Mouse (Mus musculus) liver, adult 2 months (tissue): ENCODE measurements around the gene Nme4. TPM values are rescaled to one million over a fixed set of nuclear protein-coding genes. Genes with fewer than 3 reads are reported as not detected.

Experiments used
- DNase-seq: peaks from one replicate; pipeline ENCODE4 v3.0.0-alpha.2; 2011; ENCODE audit warnings: low read depth, low spot score; ENCODE audit errors: extremely low read depth
- H3K27ac ChIP-seq: fragments of 200-500 bp; replicated peaks from 2 replicates; pipeline ENCODE4 v1.5.1; 2012; ENCODE audit warnings: low read depth, mild to moderate bottlenecking, control low read depth, inconsistent platforms, low read length; ENCODE audit not compliant: insufficient read depth
- H3K27me3 ChIP-seq: fragments of 200-500 bp; 2 replicates; pipeline ENCODE4 v1.6.1; 2012; ENCODE audit warnings: mild to moderate bottlenecking, moderate library complexity, low read length, inconsistent platforms; ENCODE audit not compliant: control insufficient read depth, insufficient read depth
- H3K36me3 ChIP-seq: fragments of 200-500 bp; 2 replicates; pipeline ENCODE4 v1.6.1; 2012; ENCODE audit warnings: low read length, inconsistent platforms; ENCODE audit not compliant: control insufficient read depth, insufficient read depth
- H3K4me1 ChIP-seq: fragments of 200-500 bp; 2 replicates; pipeline ENCODE4 v1.6.1; 2011; ENCODE audit warnings: low read length; ENCODE audit not compliant: control insufficient read depth, insufficient read depth
- H3K4me3 ChIP-seq: fragments of 200-500 bp; 2 replicates; pipeline ENCODE4 v1.5.1; 2011; ENCODE audit warnings: low read depth, mild to moderate bottlenecking, control low read depth, low read length, moderate library complexity; ENCODE audit not compliant: insufficient read depth
- H3K79me2 ChIP-seq: fragments of 200-500 bp; 2 replicates; pipeline ENCODE4 v1.6.1; 2012; ENCODE audit warnings: inconsistent platforms, mild to moderate bottlenecking, low read length, moderate library complexity; ENCODE audit not compliant: control insufficient read depth, insufficient read depth
- H3K9ac ChIP-seq: fragments of 200-500 bp; 2 replicates; pipeline ENCODE4 v1.6.1; 2012; ENCODE audit warnings: low read depth, mild to moderate bottlenecking, control low read depth, inconsistent platforms, low read length
- CTCF ChIP-seq: fragments of 200-500 bp; IDR thresholded peaks from 2 replicates; pipeline ENCODE4 v1.5.1; 2011; ENCODE audit warnings: low read depth, low read length, control low read depth
- POLR2A ChIP-seq: fragments of 200-500 bp; IDR thresholded peaks from 2 replicates; pipeline ENCODE4 v1.6.1; 2011; ENCODE audit warnings: low read length, control low read depth; ENCODE audit not compliant: insufficient read depth; ENCODE audit errors: extremely low read depth
- WGBS: fragments of 180-500 bp; shearing (Covaris S2); methylation state at CpG from one replicate; pipeline ENCODE4 v1.1.7; 2018; 5-methylcytosine and 5-hydroxymethylcytosine counted together
- polyA plus RNA-seq: library from polyadenylated mRNA; depleted of rRNA; stranded (reverse); fragments of >200 nt; gene quantifications from 2 replicates; pipeline ENCODE4 v1.2.3, GENCODE M21; 2012
- total RNA-seq: library from RNA; depleted of rRNA; stranded (reverse); fragments of >200 nt; gene quantifications from 2 replicates; pipeline ENCODE4 v1.2.3, GENCODE M21; 2014

Nme4 gene
- total and polyA plus RNA-seq, 2 experiments: 7.0 to 8.7 TPM

DNA sequence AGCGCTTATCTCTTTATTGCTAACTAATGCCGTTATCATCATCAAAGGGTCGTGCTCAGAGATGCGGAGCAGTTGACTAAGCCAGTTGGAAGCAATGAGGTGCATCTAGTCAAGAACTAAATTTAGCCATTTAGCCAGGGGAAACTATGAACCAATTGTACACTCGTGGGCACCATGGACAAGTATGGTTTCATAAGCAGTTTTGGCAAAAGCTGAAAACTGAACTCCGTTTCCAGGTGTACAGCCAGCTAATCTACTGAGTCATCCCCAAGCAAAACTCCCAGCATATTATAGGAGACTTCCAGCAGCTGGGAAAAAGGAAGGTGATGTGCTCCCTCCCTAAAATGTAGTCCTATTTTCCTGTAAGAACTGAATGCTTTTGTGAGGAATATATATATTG, 25.3 kb downstream of the Nme4 start:
- H3K27ac ChIP-seq: no peak overlapping the region
- H3K27me3 ChIP-seq: no peaks in the 10 kb centered on the region
- no peak for TF ChIP-seq POLR2A
- TF ChIP-seq CTCF: no peak
- H3K4me1 ChIP-seq: peaks cover 23% of the 10 kb centered on the region
- H3K9ac ChIP-seq: no peak overlapping the region
- 22% methylated on average over 6 of the region's 6 CpGs for WGBS
- H3K36me3 ChIP-seq: no peaks in the 10 kb centered on the region
- DNase-seq: peak; percentile 55
- peaks cover 25% of the 10 kb centered on the region for H3K79me2 ChIP-seq
- no peak overlapping the region for H3K4me3 ChIP-seq

DNA sequence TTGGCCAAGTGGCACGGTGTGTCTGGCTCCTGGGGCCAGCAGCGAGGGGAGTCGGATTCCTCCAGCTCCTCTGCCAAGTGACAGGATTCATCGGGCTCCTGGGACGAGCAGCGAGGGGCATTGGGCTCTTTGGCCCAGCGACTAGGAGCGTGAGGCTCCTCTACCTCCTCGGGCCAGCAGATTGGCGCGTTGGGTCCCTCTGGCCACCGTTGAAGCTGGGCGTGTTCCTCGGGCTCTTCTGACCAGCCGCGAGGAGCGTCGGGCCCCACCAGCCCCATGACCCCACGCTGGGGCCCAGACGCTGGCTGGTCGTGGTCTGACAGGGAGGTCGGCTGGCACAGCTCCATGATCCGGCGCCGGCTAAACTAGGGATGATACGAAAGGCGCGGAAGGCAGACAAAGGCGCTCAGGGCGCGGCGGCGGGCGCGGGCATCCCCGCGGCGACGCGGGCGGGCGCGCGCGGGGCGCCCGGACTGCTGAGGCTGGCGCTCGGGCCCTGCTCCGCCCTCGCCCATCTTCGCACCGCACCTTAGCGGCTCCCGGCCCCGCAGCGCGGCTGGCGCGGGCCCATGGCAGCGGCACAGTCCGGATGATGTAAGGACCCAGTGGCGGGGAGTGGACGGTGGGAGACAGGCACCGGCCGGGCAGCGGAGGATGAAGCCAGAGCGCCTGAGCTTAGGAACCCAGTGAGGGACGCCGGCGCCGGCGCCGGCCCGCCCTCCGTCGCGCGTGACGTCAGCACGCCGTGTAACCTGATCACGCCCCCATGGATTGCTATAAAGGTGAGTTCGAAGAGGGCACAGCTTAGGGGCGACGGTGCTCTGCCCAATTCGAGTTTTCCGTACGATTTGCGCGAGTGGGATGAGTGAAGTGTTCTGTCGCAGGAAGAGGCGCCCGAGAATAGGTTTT, 26.3 kb downstream of the Nme4 start, which contains the start of gene Rab11fip3:
Rab11fip3 (minus strand) TSS at position 725 of the 909 bp plus-strand sequence.
- DNase-seq: peak; percentile 80
- Histone ChIP-seq H3K27ac (0 out of 2 replicates have a peak within 1 kb of the TSS, but pooled peaks have one; percentile 8), H3K36me3 (no peaks in the 10 kb centered on the region), H3K79me2 (peaks cover 25% of the 10 kb centered on the region), H3K9ac (peak within 1 kb of the TSS; percentile 81), H3K4me3 (peak within 1 kb of the TSS; percentile 83), H3K27me3 (no peaks in the 10 kb centered on the region), H3K4me1 (peaks cover 25% of the 10 kb centered on the region)
- TF ChIP-seq POLR2A (peak; percentile 92), CTCF (no peak)
- under 1% methylated on average over 94 of the region's 94 CpGs for WGBS

DNA sequence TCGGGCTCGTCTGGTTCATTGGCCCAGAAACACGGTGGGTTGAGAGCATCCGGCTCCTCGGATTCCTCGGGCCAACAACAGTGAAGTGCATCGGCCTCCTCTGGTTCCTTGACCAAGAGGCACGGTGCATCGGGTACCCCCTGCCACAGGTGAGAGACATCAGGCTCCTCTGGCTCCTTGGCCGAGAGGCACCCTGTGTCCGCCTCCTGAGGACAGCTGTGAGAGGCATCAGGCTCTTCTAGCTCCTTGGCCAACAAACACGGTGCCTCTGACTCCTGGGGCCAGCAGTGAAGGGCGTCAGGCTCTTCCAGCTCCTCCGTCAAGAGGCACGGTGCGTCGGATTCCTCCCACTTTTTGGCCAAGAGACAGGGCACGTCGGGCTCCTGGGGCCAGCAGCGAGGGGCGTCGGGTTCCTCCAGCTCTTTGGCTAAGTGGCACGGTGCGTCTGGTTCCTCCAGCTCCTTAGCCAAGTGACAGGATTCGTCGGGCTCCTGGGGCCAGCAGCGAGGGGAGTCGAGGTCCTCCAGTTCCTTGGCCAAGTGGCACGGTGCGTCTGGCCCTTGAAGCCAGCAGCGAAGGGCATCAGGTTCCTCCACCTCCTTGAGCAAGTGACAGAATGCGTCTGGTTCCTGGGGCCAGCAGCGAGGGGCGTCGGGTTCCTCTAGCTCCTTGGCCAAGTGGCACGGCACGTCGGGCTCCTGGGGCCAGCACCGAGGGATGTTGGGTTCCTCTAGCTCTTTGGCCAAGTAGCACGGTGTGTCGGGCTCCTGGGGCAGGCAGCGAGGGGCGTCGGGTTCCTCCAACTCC, 27.2 kb downstream of the Nme4 start:
- Histone ChIP-seq H3K4me1 (peaks cover 25% of the 10 kb centered on the region), H3K9ac (peak overlapping the region; percentile 81), H3K27ac (no peak overlapping the region), H3K36me3 (no peaks in the 10 kb centered on the region), H3K79me2 (peaks cover 30% of the 10 kb centered on the region), H3K27me3 (no peaks in the 10 kb centered on the region), H3K4me3 (peak overlapping the region; percentile 83)
- no peak for DNase-seq
- WGBS: 9% methylated on average over 44 of the region's 44 CpGs
- TF ChIP-seq CTCF: no peak
- no peak for TF ChIP-seq POLR2A

DNA sequence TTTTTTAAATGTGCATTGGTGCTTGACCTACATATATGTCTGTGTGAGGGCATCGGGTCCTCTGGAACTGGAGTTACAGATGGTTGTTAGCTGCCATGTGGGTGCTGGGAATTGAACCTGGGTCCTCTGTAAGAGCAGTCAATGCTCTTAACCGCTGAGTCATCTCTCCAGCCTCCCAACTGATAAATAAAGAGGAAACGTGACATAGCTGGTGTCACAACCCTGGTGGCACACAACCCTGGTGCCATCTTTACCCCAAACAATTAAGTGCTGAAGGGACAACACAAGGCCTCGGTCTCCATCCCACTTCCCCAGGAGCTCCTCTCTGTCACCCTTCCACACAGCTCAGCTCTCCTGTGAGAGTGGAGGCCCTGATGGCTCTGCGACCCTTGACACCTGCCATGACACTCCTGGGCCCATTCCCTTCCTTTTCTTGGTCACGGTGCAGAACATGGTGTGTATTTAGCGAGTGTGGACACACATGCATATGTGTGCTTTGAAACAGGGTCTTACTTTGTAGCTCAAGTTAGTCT, 28.8 kb downstream of the Nme4 start:
- Histone ChIP-seq H3K36me3 (no peaks in the 10 kb centered on the region), H3K27ac (no peak overlapping the region), H3K4me1 (peaks cover 25% of the 10 kb centered on the region), H3K27me3 (no peaks in the 10 kb centered on the region), H3K9ac (no peak overlapping the region), H3K79me2 (peaks cover 30% of the 10 kb centered on the region), H3K4me3 (no peak overlapping the region)
- 89% methylated on average over 7 of the region's 7 CpGs for WGBS
- TF ChIP-seq CTCF (no peak), POLR2A (no peak)
- DNase-seq: no peak

DNA sequence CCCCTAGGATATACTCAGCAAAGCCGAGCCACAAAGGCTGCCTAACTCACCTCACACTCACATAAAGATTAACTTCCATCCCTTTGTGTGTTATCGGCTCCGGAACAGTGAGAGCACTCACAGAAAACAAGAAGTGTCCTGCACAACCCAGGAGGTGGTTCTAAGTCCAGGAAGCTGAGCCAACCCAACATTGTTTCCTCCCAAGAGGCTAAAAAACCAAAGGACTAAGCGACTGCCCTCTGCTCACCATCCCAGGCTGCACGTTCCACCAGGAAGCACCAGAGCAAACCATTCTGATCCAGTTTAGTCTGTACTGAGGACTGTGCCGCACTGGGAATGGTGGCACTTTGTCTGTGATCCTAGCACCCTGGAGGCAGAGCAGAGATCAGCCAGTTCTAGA, 30.5 kb downstream of the Nme4 start:
- no peak for DNase-seq
- TF ChIP-seq CTCF (no peak), POLR2A (no peak)
- Histone ChIP-seq H3K36me3 (no peaks in the 10 kb centered on the region), H3K79me2 (peaks cover 30% of the 10 kb centered on the region), H3K4me3 (no peak overlapping the region), H3K4me1 (peaks cover 22% of the 10 kb centered on the region), H3K27me3 (no peaks in the 10 kb centered on the region), H3K9ac (no peak overlapping the region), H3K27ac (no peak overlapping the region)
- 76% methylated on average over 6 of the region's 6 CpGs for WGBS
